26 mouse cellular contexts compared by ENCODE assay signal in genomic region chr5:108465131-108465891, GRCm38 (mm10). TPM values are rescaled to one million over a fixed set of nuclear protein-coding genes. Genes with fewer than 3 reads are reported as not detected.
DNase-seq lines count a peak whose midpoint lies in the region; ATAC-seq and TF ChIP-seq lines count a peak whose summit lies in the region.
"Had no signal": no experiment of that assay in that cellular context is flagged by ENCODE, and none has a peak within 500 bp of the region (broad histone marks: within the 10 kb centered on the region; RNA-seq: fewer than 3 reads in every experiment).

No protein-coding gene starts in this region.

- peak; percentile 80 for DNase-seq in midbrain, embryonic 11.5 days (ENCODE audit: low spot score, missing footprints)
- no peak for DNase-seq in midbrain, postnatal 0 days (ENCODE audit: low spot score)
- peak; percentile 74 for DNase-seq in c-Kit-positive CD71-positive TER-119-positive erythroid progenitor cells, embryonic 14.5 days (ENCODE audit: low spot score)
- no peak for DNase-seq in lung, adult 18-20 months
- DNase-seq: adrenal gland, adult 8-10 months; B cell, adult 2 months; cerebellum, adult 8-10 months; gastrocnemius, adult 2 months; heart, postnatal 14 days; left cerebral cortex, postnatal 4 days had no signal

- no peak overlapping the region for H3K4me2 ChIP-seq in midbrain, embryonic 11.5 days
- H3K4me2 ChIP-seq in midbrain, postnatal 0 days (ENCODE audit: low read depth, low read length, poor library complexity, severe bottlenecking) = no peak overlapping the region
- peak overlapping the region; percentile 88 for H3K4me2 ChIP-seq in liver, embryonic 15.5 days
- H3K4me2 ChIP-seq in kidney, embryonic 15.5 days = no peak overlapping the region
- H3K4me2 ChIP-seq: embryonic facial prominence, embryonic 15.5 days; limb, embryonic 15.5 days had no signal

- WGBS in midbrain, embryonic 11.5 days = 90% methylated on average over 6 of the region's 6 CpGs
- 92% methylated on average over 6 of the region's 6 CpGs for WGBS in midbrain, postnatal 0 days
- 21% methylated on average over 6 of the region's 6 CpGs for WGBS in liver, embryonic 15.5 days (ENCODE audit: insufficient replicate concordance)
- WGBS in kidney, embryonic 15.5 days = 79% methylated on average over 6 of the region's 6 CpGs

- H3K9me3 ChIP-seq in midbrain, embryonic 11.5 days (ENCODE audit: control insufficient read depth, low read length) = no peaks in the 10 kb centered on the region
- H3K9me3 ChIP-seq in midbrain, postnatal 0 days (ENCODE audit: low read length) = no peaks in the 10 kb centered on the region
- H3K9me3 ChIP-seq in liver, embryonic 15.5 days (replicated peaks) = no peaks in the 10 kb centered on the region
- no peaks in the 10 kb centered on the region for H3K9me3 ChIP-seq in kidney, embryonic 15.5 days (replicated peaks)
- H3K9me3 ChIP-seq: embryonic facial prominence, embryonic 15.5 days; G1E; heart, embryonic 10.5 days; hindbrain, embryonic 12.5 days; limb, embryonic 15.5 days; midbrain, embryonic 12.5 days had no signal

- no peaks in the 10 kb centered on the region for H3K36me3 ChIP-seq in midbrain, embryonic 11.5 days (ENCODE audit: control insufficient read depth, insufficient read depth, low read length)
- no peaks in the 10 kb centered on the region for H3K36me3 ChIP-seq in midbrain, postnatal 0 days (ENCODE audit: insufficient read depth, low read length)
- peaks cover 11% of the 10 kb centered on the region; the same call in 1 of the 2 replicates for H3K36me3 ChIP-seq in liver, embryonic 15.5 days (replicated peaks)
- 0 out of 2 replicates have a peak, but pooled peaks cover 3% of the 10 kb centered on the region for H3K36me3 ChIP-seq in kidney, embryonic 15.5 days
- H3K36me3 ChIP-seq: embryonic facial prominence, embryonic 15.5 days; hindbrain, embryonic 12.5 days; midbrain, embryonic 12.5 days had no signal

- H3K4me1 ChIP-seq in midbrain, embryonic 11.5 days (ENCODE audit: control insufficient read depth, insufficient read depth, low read length) = peaks cover 24% of the 10 kb centered on the region
- peaks cover 14% of the 10 kb centered on the region for H3K4me1 ChIP-seq in midbrain, postnatal 0 days (ENCODE audit: insufficient read depth, low read length)
- H3K4me1 ChIP-seq in liver, embryonic 15.5 days (replicated peaks) = peaks cover 76% of the 10 kb centered on the region
- H3K4me1 ChIP-seq in kidney, embryonic 15.5 days = peaks cover 37% of the 10 kb centered on the region

- no peak overlapping the region for H3K27ac ChIP-seq in midbrain, embryonic 11.5 days (ENCODE audit: low read depth, low read length)
- H3K27ac ChIP-seq in midbrain, postnatal 0 days (ENCODE audit: low read depth, low read length) = no peak overlapping the region
- peak overlapping the region; percentile 78 for H3K27ac ChIP-seq in liver, embryonic 15.5 days (replicated peaks)
- H3K27ac ChIP-seq in kidney, embryonic 15.5 days = no peak overlapping the region
- H3K27ac ChIP-seq: embryonic facial prominence, embryonic 15.5 days; hindbrain, embryonic 12.5 days; kidney, postnatal 0 days; limb, embryonic 15.5 days; macrophage; midbrain, embryonic 12.5 days had no signal

- TF ChIP-seq CTCF in midbrain, postnatal 0 days (IDR thresholded peaks at IDR 0.05) = no peak

- H3K27me3 ChIP-seq in midbrain, embryonic 11.5 days (ENCODE audit: control insufficient read depth, insufficient read depth, low read length) = no peaks in the 10 kb centered on the region
- no peaks in the 10 kb centered on the region for H3K27me3 ChIP-seq in midbrain, postnatal 0 days (ENCODE audit: insufficient read depth, low read length)
- no peaks in the 10 kb centered on the region for H3K27me3 ChIP-seq in liver, embryonic 15.5 days
- H3K27me3 ChIP-seq in kidney, embryonic 15.5 days = no peaks in the 10 kb centered on the region
- H3K27me3 ChIP-seq: embryonic facial prominence, embryonic 15.5 days; hindbrain, embryonic 12.5 days; limb, embryonic 15.5 days; midbrain, embryonic 12.5 days had no signal

- no peak overlapping the region for H3K9ac ChIP-seq in midbrain, embryonic 11.5 days (ENCODE audit: low read length)
- no peak overlapping the region for H3K9ac ChIP-seq in midbrain, postnatal 0 days (replicated peaks; ENCODE audit: low read length, poor library complexity, severe bottlenecking)
- H3K9ac ChIP-seq in liver, embryonic 15.5 days = 0 out of 2 replicates have a peak overlapping the region, but pooled peaks have one; percentile 6
- H3K9ac ChIP-seq in kidney, embryonic 15.5 days = no peak overlapping the region
- H3K9ac ChIP-seq: embryonic facial prominence, embryonic 15.5 days; hindbrain, embryonic 12.5 days; limb, embryonic 15.5 days had no signal

- no peak for ATAC-seq in midbrain, embryonic 11.5 days (ENCODE audit: low FRiP score)
- ATAC-seq in midbrain, postnatal 0 days (ENCODE audit: low FRiP score) = no peak
- no peak for ATAC-seq in liver, embryonic 15.5 days (ENCODE audit: insufficient read depth)
- ATAC-seq in kidney, embryonic 15.5 days (replicated peaks; ENCODE audit: low FRiP score) = no peak
- ATAC-seq in frontal cortex, adult (ENCODE audit: low TSS enrichment) = no peak
- ATAC-seq: activated CD4-positive, CD25-positive, alpha-beta regulatory T cell, adult 4 months; intestine, postnatal 0 days; lung, postnatal 0 days had no signal

- H3K4me3 ChIP-seq in midbrain, embryonic 11.5 days (ENCODE audit: low read depth, low read length) = no peak overlapping the region
- no peak overlapping the region for H3K4me3 ChIP-seq in midbrain, postnatal 0 days (ENCODE audit: low read depth, low read length)
- H3K4me3 ChIP-seq in liver, embryonic 15.5 days (replicated peaks) = no peak overlapping the region
- no peak overlapping the region for H3K4me3 ChIP-seq in kidney, embryonic 15.5 days (replicated peaks)
- H3K4me3 ChIP-seq: embryonic facial prominence, embryonic 15.5 days; gastrocnemius, adult 2 months; heart, embryonic 10.5 days; hindbrain, embryonic 12.5 days; limb, embryonic 15.5 days; midbrain, embryonic 12.5 days had no signal

RNA-seq across cellular contexts. Expression of gene Pcgf3, which starts 4.3 kb away (rescaled TPM):
- 29.2 and 34.0 TPM in 2 replicates for polyA plus RNA-seq in midbrain, embryonic 11.5 days (2014; fragmentation: Nextera tagmentation; extraction: Ambion mirVana)
- total RNA-seq in midbrain, postnatal 0 days (2014; rRNA removed) = 34.9 and 37.5 TPM in 2 replicates
- 14.5 and 17.6 TPM in 2 replicates for polyA plus RNA-seq in midbrain, postnatal 0 days (2015; fragmentation: Nextera tagmentation; extraction: Ambion mirVana)
- 5.3 and 5.8 TPM in 2 replicates for polyA plus RNA-seq in liver, embryonic 15.5 days (2015; fragmentation: Nextera tagmentation; extraction: Ambion mirVana)
- polyA plus RNA-seq in kidney, embryonic 15.5 days (2015; fragmentation: Nextera tagmentation; extraction: Ambion mirVana) = 19.0 and 21.4 TPM in 2 replicates

RNA-seq across cellular contexts. Expression of gene Mfsd7a, which starts 16.6 kb away (rescaled TPM):
- 0.18 TPM in 1 of 2 replicates, not detected in the other for polyA plus RNA-seq in midbrain, embryonic 11.5 days (2014; fragmentation: Nextera tagmentation; extraction: Ambion mirVana)
- total RNA-seq in midbrain, postnatal 0 days (2014; rRNA removed) = 0.09 and 0.22 TPM in 2 replicates
- 0.14 TPM in 1 of 2 replicates, not detected in the other for polyA plus RNA-seq in midbrain, postnatal 0 days (2015; fragmentation: Nextera tagmentation; extraction: Ambion mirVana)
- 0.16 and 0.28 TPM in 2 replicates for polyA plus RNA-seq in liver, embryonic 15.5 days (2015; fragmentation: Nextera tagmentation; extraction: Ambion mirVana)
- 0.58 and 0.70 TPM in 2 replicates for polyA plus RNA-seq in kidney, embryonic 15.5 days (2015; fragmentation: Nextera tagmentation; extraction: Ambion mirVana)
- total RNA-seq: CH12.LX had no signal
- polyA plus RNA-seq: activated CD4-positive, CD25-positive, alpha-beta regulatory T cell, adult 4 months; G1E; neural tube, embryonic 11.5 days had no signal

RNA-seq across cellular contexts. Expression of gene Atp5k, which starts 31.1 kb away (rescaled TPM):
- 392 and 433 TPM in 2 replicates for polyA plus RNA-seq in midbrain, embryonic 11.5 days (2014; fragmentation: Nextera tagmentation; extraction: Ambion mirVana)
- 82.6 and 90.9 TPM in 2 replicates for total RNA-seq in midbrain, postnatal 0 days (2014; rRNA removed)
- polyA plus RNA-seq in midbrain, postnatal 0 days (2015; fragmentation: Nextera tagmentation; extraction: Ambion mirVana) = 533 and 539 TPM in 2 replicates
- polyA plus RNA-seq in liver, embryonic 15.5 days (2015; fragmentation: Nextera tagmentation; extraction: Ambion mirVana) = 155 and 216 TPM in 2 replicates
- polyA plus RNA-seq in kidney, embryonic 15.5 days (2015; fragmentation: Nextera tagmentation; extraction: Ambion mirVana) = 446 and 492 TPM in 2 replicates

Comparison
In these comparisons a context has a peak if more than half of its experiments do, and no peak if none do; other contexts are left out.
1. DNase-seq: peak in midbrain, embryonic 11.5 days (single experiment) and c-Kit-positive CD71-positive TER-119-positive erythroid progenitor cells, embryonic 14.5 days (single experiment); none in midbrain, postnatal 0 days (single experiment) and lung, adult 18-20 months (0 of 2).